25 mouse cellular contexts compared by ENCODE assay signal in genomic region chr17:84575108-84575507, GRCm38 (mm10). TPM values are rescaled to one million over a fixed set of nuclear protein-coding genes. Genes with fewer than 3 reads are reported as not detected.
DNase-seq lines count a peak whose midpoint lies in the region; ATAC-seq and TF ChIP-seq lines count a peak whose summit lies in the region.
"Had no signal": no experiment of that assay in that cellular context is flagged by ENCODE, and none has a peak within 500 bp of the region (broad histone marks: within the 10 kb centered on the region; RNA-seq: fewer than 3 reads in every experiment).

No protein-coding gene starts in this region.

- no peak overlapping the region for H3K9ac ChIP-seq in midbrain, embryonic 15.5 days
- H3K9ac ChIP-seq: forebrain, embryonic 12.5 days; forebrain, embryonic 15.5 days; heart, embryonic 13.5 days; hindbrain, embryonic 12.5 days; hindbrain, embryonic 15.5 days; intestine, embryonic 15.5 days had no signal

- WGBS in midbrain, embryonic 15.5 days = 91% methylated on average over 5 of the region's 5 CpGs

- intact Hi-C loops in left cerebral cortex, postnatal 10 days (cut with DNase I) = no loop called here

- H3K4me1 ChIP-seq in embryonic fibroblast, embryonic 13.5 days (ENCODE audit: control insufficient read depth, insufficient read depth, low read length) = no peaks in the 10 kb centered on the region
- no peaks in the 10 kb centered on the region for H3K4me1 ChIP-seq in midbrain, embryonic 15.5 days
- H3K4me1 ChIP-seq: forebrain, embryonic 12.5 days; forebrain, embryonic 15.5 days; heart, embryonic 10.5 days; heart, embryonic 13.5 days; hindbrain, embryonic 15.5 days; intestine, embryonic 15.5 days had no signal

- peak overlapping the region; percentile 20; the same call in 1 of the 2 replicates for H3K27ac ChIP-seq in embryonic fibroblast, embryonic 13.5 days (ENCODE audit: insufficient read depth, low read length)
- no peak overlapping the region for H3K27ac ChIP-seq in midbrain, embryonic 15.5 days
- H3K27ac ChIP-seq: forebrain, embryonic 12.5 days; forebrain, embryonic 15.5 days; heart, adult 2 months; heart, embryonic 10.5 days; heart, embryonic 13.5 days; hindbrain, embryonic 12.5 days; hindbrain, embryonic 15.5 days; intestine, embryonic 15.5 days had no signal

- H3K4me3 ChIP-seq in C2C12 (ENCODE audit: insufficient read depth, poor library complexity, severe bottlenecking) = no peak overlapping the region
- no peak overlapping the region for H3K4me3 ChIP-seq in embryonic fibroblast, embryonic 13.5 days (ENCODE audit: insufficient read depth, low read length)
- H3K4me3 ChIP-seq in midbrain, embryonic 15.5 days = no peak overlapping the region
- H3K4me3 ChIP-seq: forebrain, embryonic 12.5 days; forebrain, embryonic 15.5 days; heart, adult 2 months; heart, embryonic 10.5 days; heart, embryonic 13.5 days; hindbrain, embryonic 12.5 days; hindbrain, embryonic 15.5 days; intestine, embryonic 15.5 days had no signal

- peaks cover 23% of the 10 kb centered on the region for H3K36me3 ChIP-seq in C2C12 (ENCODE audit: control insufficient read depth, insufficient read depth)
- no peaks in the 10 kb centered on the region for H3K36me3 ChIP-seq in midbrain, embryonic 15.5 days (replicated peaks)
- H3K36me3 ChIP-seq: forebrain, embryonic 12.5 days; forebrain, embryonic 15.5 days; heart, embryonic 10.5 days; hindbrain, embryonic 12.5 days; hindbrain, embryonic 15.5 days had no signal

- ATAC-seq in frontal cortex, adult (ENCODE audit: low TSS enrichment) = peak; percentile 65; the same call in 1 of the 2 replicates
- no peak for ATAC-seq in midbrain, embryonic 15.5 days (replicated peaks)
- ATAC-seq: CD4-positive, CD25-positive, alpha-beta regulatory T cell, adult 4 months; forebrain, embryonic 15.5 days; intestine, embryonic 15.5 days had no signal

- peaks cover 8% of the 10 kb centered on the region for H3K79me2 ChIP-seq in C2C12 (ENCODE audit: control insufficient read depth, insufficient read depth)

- no peaks in the 10 kb centered on the region for H3K79me3 ChIP-seq in C2C12 (ENCODE audit: low read depth)

- no peak for DNase-seq in frontal cortex, postnatal 10 days (ENCODE audit: low spot score in 2 of 2)
- peak; percentile 25 to 35 for DNase-seq in left cerebral cortex, adult 18-20 months (ENCODE audit: low spot score in 2 of 2)
- DNase-seq in left cerebral cortex, postnatal 10 days (ENCODE audit: extremely low spot score in 1 of 2, low spot score in 2 of 2) = no peak
- DNase-seq: adrenal gland, adult 2 months; adrenal gland, postnatal 14 days; B cell, adult 2 months; cerebellum, adult 11-12 months; cerebellum, adult 9-10 months; cerebellum, postnatal 14 days; gastrocnemius, postnatal 25 days; heart, adult 2 months; heart, postnatal 14 days had no signal

- no peak overlapping the region for H3K4me2 ChIP-seq in midbrain, embryonic 15.5 days
- H3K4me2 ChIP-seq: forebrain, embryonic 12.5 days; forebrain, embryonic 15.5 days; heart, embryonic 13.5 days; hindbrain, embryonic 12.5 days; hindbrain, embryonic 15.5 days; intestine, embryonic 15.5 days had no signal

- no peak for TF ChIP-seq CTCF in C2C12 (IDR thresholded peaks at IDR 0.05; ENCODE audit: control insufficient read depth, insufficient read depth, insufficient read length)
- TF ChIP-seq CTCF in embryonic fibroblast, embryonic 13.5 days (IDR thresholded peaks at IDR 0.05; ENCODE audit: borderline replicate concordance, insufficient read depth, low read length) = no peak

- peak overlapping the region; percentile 54 for H3ac ChIP-seq in C2C12 (ENCODE audit: control insufficient read depth, insufficient read length, low read depth)

- no peaks in the 10 kb centered on the region for H3K9me3 ChIP-seq in midbrain, embryonic 15.5 days
- H3K9me3 ChIP-seq: forebrain, embryonic 12.5 days; forebrain, embryonic 15.5 days; heart, embryonic 10.5 days; heart, embryonic 13.5 days; hindbrain, embryonic 12.5 days; hindbrain, embryonic 15.5 days; intestine, embryonic 15.5 days had no signal

- no peaks in the 10 kb centered on the region for H3K27me3 ChIP-seq in C2C12 (ENCODE audit: control insufficient read depth, insufficient read depth, insufficient read length)
- H3K27me3 ChIP-seq in midbrain, embryonic 15.5 days (replicated peaks) = no peaks in the 10 kb centered on the region
- H3K27me3 ChIP-seq: forebrain, embryonic 12.5 days; forebrain, embryonic 15.5 days; heart, embryonic 13.5 days; hindbrain, embryonic 12.5 days; hindbrain, embryonic 15.5 days; intestine, embryonic 15.5 days had no signal

- TF ChIP-seq POLR2A in embryonic fibroblast, embryonic 13.5 days (IDR thresholded peaks at IDR 0.05; ENCODE audit: low read depth, low read length) = no peak

TF ChIP-seq in C2C12, 6 proteins besides CTCF, POLR2A, EP300 and RAD21:
- TF ChIP-seq MYOD1 (IDR thresholded peaks at IDR 0.05; ENCODE audit: control insufficient read depth, insufficient read length, low read depth) = no peak

RNA-seq across cellular contexts. Expression of gene Dync2li1, which starts 51.2 kb away (rescaled TPM):
- total RNA-seq in left cerebral cortex, adult 18-20 months (2021) = 10 to 100 TPM; 21.0 to 23.1 TPM
- total RNA-seq in left cerebral cortex, postnatal 10 days (2021) = 10 to 100 TPM; 23.5 to 25.6 TPM
- polyA plus RNA-seq in C2C12 (2012; fragmentation: generic; extraction: Trizol) = 4.0 TPM
- 18.9 and 21.4 TPM in 2 replicates for polyA plus RNA-seq in embryonic fibroblast, embryonic 13.5 days (2011; ENCODE audit: insufficient read length, low read depth, missing spikeins)
- 33.5 and 35.4 TPM in 2 replicates for polyA plus RNA-seq in midbrain, embryonic 15.5 days (2015; fragmentation: Nextera tagmentation; extraction: Ambion mirVana)
- total RNA-seq: MEL had no signal

Comparison
In these comparisons a context has a peak if more than half of its experiments do, and no peak if none do; other contexts are left out.
1. DNase-seq: peak in left cerebral cortex, adult 18-20 months (2 of 2); none in frontal cortex, postnatal 10 days (0 of 2) and left cerebral cortex, postnatal 10 days (0 of 2).